Mouse (Mus musculus): ENCODE results near the gene Hsd17b14.
"Not testable (repeated sequence)": the region's sequence is repeated elsewhere in the genome, so short reads cannot be mapped to it uniquely, and the experiment has no call there.

The Hsd17b14 gene

GRCm38 (mm10) chr7:45554744-45555143 is at the start of gene Hsd17b14:
TSS of gene Hsd17b14 (plus strand) at chr7:45554893.
- no peak for DNase-seq (ENCODE audit: low spot score)

- DNase-seq (ENCODE audit: low spot score): no peak
Measured at GRCm38 (mm10) chr7:45507583-45507982, 47.1 kb upstream of the Hsd17b14 start.

GRCm38 (mm10) chr7:45508561-45508960 is 46.1 kb upstream of the Hsd17b14 start:
- no peak for DNase-seq (ENCODE audit: low spot score)

GRCm38 (mm10) chr7:45509181-45509882 is 45.4 kb upstream of the Hsd17b14 start:
- DNase-seq (ENCODE audit: low spot score): no peak

GRCm38 (mm10) chr7:45509912-45510787 is 44.5 kb upstream of the Hsd17b14 start, which contains the start of gene Nucb1:
TSS of gene Nucb1 (minus strand) at chr7:45510406.
- peak; percentile 92 for DNase-seq (ENCODE audit: low spot score)

GRCm38 (mm10) chr7:45514411-45514810 is 40.3 kb upstream of the Hsd17b14 start:
- DNase-seq (ENCODE audit: low spot score): no peak

GRCm38 (mm10) chr7:45515436-45515835 is 39.3 kb upstream of the Hsd17b14 start:
- DNase-seq (ENCODE audit: low spot score): no peak

- peak; percentile 8 for DNase-seq (ENCODE audit: low spot score)
Measured at GRCm38 (mm10) chr7:45516846-45517245, 37.8 kb upstream of the Hsd17b14 start.

GRCm38 (mm10) chr7:45518618-45519017 is 36.1 kb upstream of the Hsd17b14 start:
- no peak for DNase-seq (ENCODE audit: low spot score)

GRCm38 (mm10) chr7:45519345-45520120 is 35.2 kb upstream of the Hsd17b14 start:
- peak; percentile 65 for DNase-seq (ENCODE audit: low spot score)

GRCm38 (mm10) chr7:45520605-45521004 is 34.1 kb upstream of the Hsd17b14 start:
- no peak for DNase-seq (ENCODE audit: low spot score)

GRCm38 (mm10) chr7:45521728-45522184 is 32.9 kb upstream of the Hsd17b14 start:
- peak; percentile 96 for DNase-seq (ENCODE audit: low spot score)

GRCm38 (mm10) chr7:45522194-45522752 is 32.4 kb upstream of the Hsd17b14 start:
- no peak for DNase-seq (ENCODE audit: low spot score)

- DNase-seq (ENCODE audit: low spot score): peak; percentile 5
Measured at GRCm38 (mm10) chr7:45522957-45523676, 31.6 kb upstream of the Hsd17b14 start.

- DNase-seq (ENCODE audit: low spot score): no peak
Measured at GRCm38 (mm10) chr7:45523678-45524170, 31.0 kb upstream of the Hsd17b14 start.

- peak; percentile 14 for DNase-seq (ENCODE audit: low spot score)
Measured at GRCm38 (mm10) chr7:45524841-45525621, 29.7 kb upstream of the Hsd17b14 start.

GRCm38 (mm10) chr7:45525809-45526473 is 28.8 kb upstream of the Hsd17b14 start, which contains the start of the genes Ppp1r15a and Plekha4:
TSS of gene Ppp1r15a (minus strand) at chr7:45526268.
TSS of gene Plekha4 (plus strand) at chr7:45526330.
- peak; percentile 98 for DNase-seq (ENCODE audit: low spot score)

GRCm38 (mm10) chr7:45526474-45527120 is 28.1 kb upstream of the Hsd17b14 start:
- peak; percentile 64 for DNase-seq (ENCODE audit: low spot score)

GRCm38 (mm10) chr7:45527169-45527568 is 27.5 kb upstream of the Hsd17b14 start:
- not testable (repeated sequence) for DNase-seq (ENCODE audit: low spot score)
